Mouse (Mus musculus): Measurements from ENCODE around the gene Zscan26. TPM values are rescaled to one million over a fixed set of nuclear protein-coding genes. Genes with fewer than 3 reads are reported as not detected.
"Not testable (repeated sequence)": the region's sequence is repeated elsewhere in the genome, so short reads cannot be mapped to it uniquely, and the experiment has no call there.

The Zscan26 gene
- polyA plus RNA-seq, 1 experiment from 2014 or later, result 25.3 TPM

- H3K27ac ChIP-seq (ENCODE audit: low read depth, low read length), result peak within 1 kb of the TSS; percentile 72; the same call in 1 of the 2 replicates
- H3K4me1 ChIP-seq (ENCODE audit: control insufficient read depth, insufficient read depth, low read length), result no peaks in the 10 kb centered on the region
- peak; percentile 100 for ATAC-seq (ENCODE audit: low read depth)
- H3K9me3 ChIP-seq (ENCODE audit: control insufficient read depth, low read length), result no peaks in the 10 kb centered on the region
- H3K9ac ChIP-seq (replicated peaks; ENCODE audit: low read depth, low read length), result peak within 1 kb of the TSS; percentile 80
- peak within 1 kb of the TSS; percentile 53 for H3K4me3 ChIP-seq (ENCODE audit: low read depth, low read length)
- H3K27me3 ChIP-seq (ENCODE audit: control insufficient read depth, insufficient read depth, low read length), result no peaks in the 10 kb centered on the region
- no peaks in the 10 kb centered on the region for H3K36me3 ChIP-seq (ENCODE audit: control insufficient read depth, insufficient read depth, low read length)
- under 1% methylated on average over 54 of the region's 54 CpGs for WGBS
- peak within 1 kb of the TSS; percentile 71 for H3K4me2 ChIP-seq (ENCODE audit: low read depth, low read length)
Observed at GRCm38 (mm10) chr13:21468061-21469019, 14.8 kb upstream of the Zscan26 start, which contains the start of gene Nkapl. Gene Nkapl, minus strand, starts transcription at chr13:21468509.

- no peak overlapping the region for H3K27ac ChIP-seq (ENCODE audit: low read depth, low read length)
- WGBS, result 86% methylated on average over 10 of the region's 10 CpGs
- H3K4me1 ChIP-seq (ENCODE audit: control insufficient read depth, insufficient read depth, low read length), result no peaks in the 10 kb centered on the region
- no peaks in the 10 kb centered on the region for H3K36me3 ChIP-seq (ENCODE audit: control insufficient read depth, insufficient read depth, low read length)
- ATAC-seq (ENCODE audit: low read depth), result no peak
- H3K9me3 ChIP-seq (ENCODE audit: control insufficient read depth, low read length), result no peaks in the 10 kb centered on the region
- no peak overlapping the region for H3K9ac ChIP-seq (replicated peaks; ENCODE audit: low read depth, low read length)
- H3K4me2 ChIP-seq (ENCODE audit: low read depth, low read length), result no peak overlapping the region
- H3K4me3 ChIP-seq (ENCODE audit: low read depth, low read length), result no peak overlapping the region
- no peaks in the 10 kb centered on the region for H3K27me3 ChIP-seq (ENCODE audit: control insufficient read depth, insufficient read depth, low read length)
Observed at GRCm38 (mm10) chr13:21467336-21467735, 13.8 kb upstream of the Zscan26 start.

- ATAC-seq (ENCODE audit: low read depth); H3K36me3 ChIP-seq (ENCODE audit: control insufficient read depth, insufficient read depth, low read length); H3K9ac ChIP-seq (replicated peaks; ENCODE audit: low read depth, low read length); H3K27ac ChIP-seq (ENCODE audit: low read depth, low read length); H3K9me3 ChIP-seq (ENCODE audit: control insufficient read depth, low read length); H3K27me3 ChIP-seq (ENCODE audit: control insufficient read depth, insufficient read depth, low read length); H3K4me2 ChIP-seq (ENCODE audit: low read depth, low read length); H3K4me1 ChIP-seq (ENCODE audit: control insufficient read depth, insufficient read depth, low read length); H3K4me3 ChIP-seq (ENCODE audit: low read depth, low read length): not testable (repeated sequence)
- WGBS, result 52% methylated on average over 9 of the region's 9 CpGs
Observed at GRCm38 (mm10) chr13:21462516-21462915, 9.0 kb upstream of the Zscan26 start.

- Histone ChIP-seq H3K36me3 (ENCODE audit: control insufficient read depth, insufficient read depth, low read length) (no peaks in the 10 kb centered on the region), H3K4me3 (ENCODE audit: low read depth, low read length) (no peak overlapping the region), H3K9me3 (ENCODE audit: control insufficient read depth, low read length) (no peaks in the 10 kb centered on the region), H3K4me1 (ENCODE audit: control insufficient read depth, insufficient read depth, low read length) (peaks cover 9% of the 10 kb centered on the region; the same call in 1 of the 2 replicates), H3K27me3 (ENCODE audit: control insufficient read depth, insufficient read depth, low read length) (no peaks in the 10 kb centered on the region), H3K27ac (ENCODE audit: low read depth, low read length) (no peak overlapping the region), H3K4me2 (ENCODE audit: low read depth, low read length) (no peak overlapping the region), H3K9ac (replicated peaks; ENCODE audit: low read depth, low read length) (no peak overlapping the region)
- 21% methylated on average over 4 of the region's 4 CpGs for WGBS
- ATAC-seq (ENCODE audit: low read depth), result no peak
Observed at GRCm38 (mm10) chr13:21456347-21456746, 2.8 kb upstream of the Zscan26 start.

GRCm38 (mm10) chr13:21454133-21454532, 603 bp upstream of the Zscan26 start:
- ATAC-seq (ENCODE audit: low read depth), result no peak

GRCm38 (mm10) chr13:21453042-21453441, 488 bp downstream of the Zscan26 start:
- H3K36me3 ChIP-seq (ENCODE audit: control insufficient read depth, insufficient read depth, low read length), result peaks cover 10% of the 10 kb centered on the region; the same call in 1 of the 2 replicates
- H3K4me2 ChIP-seq (ENCODE audit: low read depth, low read length), result peak overlapping the region; percentile 72
- peak overlapping the region; percentile 60; the same call in 1 of the 2 replicates for H3K27ac ChIP-seq (ENCODE audit: low read depth, low read length)
- peak overlapping the region; percentile 77 for H3K4me3 ChIP-seq (ENCODE audit: low read depth, low read length)
- no peaks in the 10 kb centered on the region for H3K27me3 ChIP-seq (ENCODE audit: control insufficient read depth, insufficient read depth, low read length)
- peak; percentile 36 for ATAC-seq (ENCODE audit: low read depth)
- peaks cover 9% of the 10 kb centered on the region; the same call in 1 of the 2 replicates for H3K4me1 ChIP-seq (ENCODE audit: control insufficient read depth, insufficient read depth, low read length)
- 4% methylated on average over 13 of the region's 13 CpGs for WGBS
- H3K9me3 ChIP-seq (ENCODE audit: control insufficient read depth, low read length), result no peaks in the 10 kb centered on the region
- peak overlapping the region; percentile 67 for H3K9ac ChIP-seq (replicated peaks; ENCODE audit: low read depth, low read length)

More at GRCm38 (mm10) chr13:21454133-21454532, 603 bp upstream of the Zscan26 start:
- Histone ChIP-seq H3K4me2 (ENCODE audit: low read depth, low read length) (peak overlapping the region; percentile 72; the same call in 1 of the 2 replicates), H3K9ac (replicated peaks; ENCODE audit: low read depth, low read length) (no peak overlapping the region), H3K27ac (ENCODE audit: low read depth, low read length) (no peak overlapping the region), H3K4me3 (ENCODE audit: low read depth, low read length) (no peak overlapping the region), H3K36me3 (ENCODE audit: control insufficient read depth, insufficient read depth, low read length) (0 out of 2 replicates have a peak, but pooled peaks cover under 1% of the 10 kb centered on the region), H3K9me3 (ENCODE audit: control insufficient read depth, low read length) (no peaks in the 10 kb centered on the region), H3K27me3 (ENCODE audit: control insufficient read depth, insufficient read depth, low read length) (no peaks in the 10 kb centered on the region), H3K4me1 (ENCODE audit: control insufficient read depth, insufficient read depth, low read length) (peaks cover 9% of the 10 kb centered on the region; the same call in 1 of the 2 replicates)
- 96% methylated on average over 3 of the region's 3 CpGs for WGBS

- Histone ChIP-seq H3K27ac (ENCODE audit: low read depth, low read length) (no peak overlapping the region), H3K4me1 (ENCODE audit: control insufficient read depth, insufficient read depth, low read length) (peaks cover 9% of the 10 kb centered on the region; the same call in 1 of the 2 replicates), H3K9ac (replicated peaks; ENCODE audit: low read depth, low read length) (no peak overlapping the region), H3K4me3 (ENCODE audit: low read depth, low read length) (no peak overlapping the region), H3K9me3 (ENCODE audit: control insufficient read depth, low read length) (no peaks in the 10 kb centered on the region), H3K4me2 (ENCODE audit: low read depth, low read length) (no peak overlapping the region), H3K36me3 (ENCODE audit: control insufficient read depth, insufficient read depth, low read length) (peaks cover 49% of the 10 kb centered on the region), H3K27me3 (ENCODE audit: control insufficient read depth, insufficient read depth, low read length) (no peaks in the 10 kb centered on the region)
- ATAC-seq (ENCODE audit: low read depth), result no peak
- WGBS, result 89% methylated on average over 16 of the region's 16 CpGs
Observed at GRCm38 (mm10) chr13:21447856-21448614, 5.5 kb downstream of the Zscan26 start.

- WGBS, result 95% methylated on average over 9 of the region's 9 CpGs
- peaks cover 49% of the 10 kb centered on the region for H3K36me3 ChIP-seq (ENCODE audit: control insufficient read depth, insufficient read depth, low read length)
- no peak overlapping the region for H3K4me2 ChIP-seq (ENCODE audit: low read depth, low read length)
- H3K4me1 ChIP-seq (ENCODE audit: control insufficient read depth, insufficient read depth, low read length), result no peaks in the 10 kb centered on the region
- no peak overlapping the region for H3K4me3 ChIP-seq (ENCODE audit: low read depth, low read length)
- no peaks in the 10 kb centered on the region for H3K9me3 ChIP-seq (ENCODE audit: control insufficient read depth, low read length)
- no peak for ATAC-seq (ENCODE audit: low read depth)
- H3K9ac ChIP-seq (replicated peaks; ENCODE audit: low read depth, low read length), result no peak overlapping the region
- no peaks in the 10 kb centered on the region for H3K27me3 ChIP-seq (ENCODE audit: control insufficient read depth, insufficient read depth, low read length)
- H3K27ac ChIP-seq (ENCODE audit: low read depth, low read length), result no peak overlapping the region
Observed at GRCm38 (mm10) chr13:21446796-21447195, 6.7 kb downstream of the Zscan26 start.
